Comparison of ENCODE assay signal across 10 mouse cellular contexts in genomic region chr15:28067373-28067772, GRCm38 (mm10). TPM values are rescaled to one million over a fixed set of nuclear protein-coding genes. Genes with fewer than 3 reads are reported as not detected.
DNase-seq lines count a peak whose midpoint lies in the region; ATAC-seq and TF ChIP-seq lines count a peak whose summit lies in the region.
"Had no signal": no experiment of that assay in that cellular context is flagged by ENCODE, and none has a peak within 500 bp of the region (broad histone marks: within the 10 kb centered on the region; RNA-seq: fewer than 3 reads in every experiment).

No protein-coding gene starts in this region.

- in situ Hi-C loops in Patski (cut with MboI; ENCODE audit: low pct_unique_long_range_greater_than_20kb) = loop anchor here (5.0 kb wide), 1 partner anchor 35 kb away; no protein-coding TSS in a partner anchor

- no peak overlapping the region for H3K4me2 ChIP-seq in limb, embryonic 13.5 days (replicated peaks)
- H3K4me2 ChIP-seq in kidney, embryonic 14.5 days (replicated peaks; ENCODE audit: low read depth, low read length) = no peak overlapping the region
- H3K4me2 ChIP-seq: heart, embryonic 13.5 days; limb, embryonic 15.5 days had no signal

- CTCF ChIA-PET in Patski (lab: Charles Lee) = interaction anchor here (0.9 kb wide), 2 partner anchors 148 to 155 kb away, joined by 3 read pairs; no protein-coding TSS in a partner anchor

- H3K4me3 ChIP-seq in limb, embryonic 13.5 days = no peak overlapping the region
- no peak overlapping the region for H3K4me3 ChIP-seq in limb, embryonic 10.5 days
- no peak overlapping the region for H3K4me3 ChIP-seq in kidney, embryonic 14.5 days (ENCODE audit: low read length)
- H3K4me3 ChIP-seq: heart, embryonic 13.5 days; limb, embryonic 15.5 days had no signal

- H3K27me3 ChIP-seq in limb, embryonic 13.5 days = no peaks in the 10 kb centered on the region
- peaks cover 17% of the 10 kb centered on the region; the same call in 1 of the 2 replicates for H3K27me3 ChIP-seq in limb, embryonic 10.5 days (ENCODE audit: low read depth, poor library complexity, severe bottlenecking)
- no peaks in the 10 kb centered on the region for H3K27me3 ChIP-seq in Patski
- H3K27me3 ChIP-seq in kidney, embryonic 14.5 days (ENCODE audit: control insufficient read depth, insufficient read depth, low read length) = no peaks in the 10 kb centered on the region
- H3K27me3 ChIP-seq: heart, embryonic 13.5 days; limb, embryonic 15.5 days had no signal

- H3K36me3 ChIP-seq in limb, embryonic 13.5 days = no peaks in the 10 kb centered on the region
- H3K36me3 ChIP-seq in limb, embryonic 10.5 days = no peaks in the 10 kb centered on the region
- H3K36me3 ChIP-seq in kidney, embryonic 14.5 days (ENCODE audit: control insufficient read depth, insufficient read depth, low read length) = no peaks in the 10 kb centered on the region
- H3K36me3 ChIP-seq: heart, embryonic 13.5 days; limb, embryonic 15.5 days had no signal

- no peak overlapping the region for H3K27ac ChIP-seq in limb, embryonic 13.5 days
- H3K27ac ChIP-seq in limb, embryonic 10.5 days = no peak overlapping the region
- no peak overlapping the region for H3K27ac ChIP-seq in kidney, embryonic 14.5 days (ENCODE audit: low read depth, low read length)
- H3K27ac ChIP-seq: heart, embryonic 13.5 days; limb, embryonic 15.5 days had no signal

- H3K4me1 ChIP-seq in limb, embryonic 13.5 days = 0 out of 2 replicates have a peak, but pooled peaks cover 3% of the 10 kb centered on the region
- no peaks in the 10 kb centered on the region for H3K4me1 ChIP-seq in limb, embryonic 10.5 days
- H3K4me1 ChIP-seq in kidney, embryonic 14.5 days (ENCODE audit: control insufficient read depth, insufficient read depth, low read length) = no peaks in the 10 kb centered on the region; the same call in 1 of the 2 replicates
- H3K4me1 ChIP-seq: heart, embryonic 13.5 days had no signal

- peak; percentile 57 for DNase-seq in embryo, embryonic 10 days (ENCODE audit: low spot score)
- DNase-seq in embryo, embryonic 9.5 days (ENCODE audit: extremely low spot score) = no peak
- no peak for DNase-seq in limb, embryonic 10.5 days (ENCODE audit: low spot score)
- no peak for DNase-seq in Patski (ENCODE audit: low read depth, low spot score)
- DNase-seq in layer of hippocampus, adult 18-20 months (ENCODE audit: low spot score in 2 of 2) = no peak
- no peak for DNase-seq in neural tube, embryonic 10.5 days (ENCODE audit: extremely low spot score, low spot score)

- 0 out of 2 replicates have a peak, but pooled peaks have one; percentile 51 for ATAC-seq in limb, embryonic 13.5 days (ENCODE audit: low FRiP score, low read depth)
- ATAC-seq in Patski = no peak
- ATAC-seq in kidney, embryonic 14.5 days (ENCODE audit: low FRiP score, low TSS enrichment) = 0 out of 2 replicates have a peak, but pooled peaks have one; percentile 66

- TF ChIP-seq CTCF in Patski (IDR thresholded peaks at IDR 0.05) = peak; percentile 68

- no peaks in the 10 kb centered on the region for H3K9me3 ChIP-seq in limb, embryonic 13.5 days
- no peaks in the 10 kb centered on the region for H3K9me3 ChIP-seq in limb, embryonic 10.5 days (replicated peaks)
- no peaks in the 10 kb centered on the region for H3K9me3 ChIP-seq in kidney, embryonic 14.5 days (ENCODE audit: control insufficient read depth, low read length)
- H3K9me3 ChIP-seq: limb, embryonic 15.5 days had no signal

- no peak overlapping the region for H3K9ac ChIP-seq in limb, embryonic 13.5 days
- H3K9ac ChIP-seq in kidney, embryonic 14.5 days (ENCODE audit: low read depth, low read length) = no peak overlapping the region
- H3K9ac ChIP-seq: heart, embryonic 13.5 days; limb, embryonic 15.5 days had no signal

- POLR2A ChIA-PET in Patski (lab: Charles Lee) = no interaction called here

RNA-seq across cellular contexts. Expression of gene Trio, which starts 41.7 kb away (rescaled TPM):
- polyA plus RNA-seq in limb, embryonic 13.5 days (2015; fragmentation: Nextera tagmentation; extraction: Ambion mirVana) = 61.6 and 64.8 TPM in 2 replicates
- polyA plus RNA-seq in limb, embryonic 10.5 days (2016; fragmentation: Nextera tagmentation; extraction: Ambion mirVana) = 31.4 and 38.4 TPM in 2 replicates
- 103 TPM for polyA plus RNA-seq in Patski (2021)
- 37.8 and 42.1 TPM in 2 replicates for polyA plus RNA-seq in kidney, embryonic 14.5 days (2014; fragmentation: Nextera tagmentation; extraction: Ambion mirVana)
- total RNA-seq in layer of hippocampus, adult 18-20 months (2021) = 100 to 1,000 TPM; 283 to 296 TPM
